Mouse (Mus musculus): ENCODE results near the gene Prkd2. TPM values are rescaled to one million over a fixed set of nuclear protein-coding genes. Genes with fewer than 3 reads are reported as not detected.

The Prkd2 gene
- polyA plus RNA-seq, 1 experiment: not detected

- Histone ChIP-seq H3K4me1 (ENCODE audit: control insufficient read depth, insufficient read depth, low read length) (peaks cover 70% of the 10 kb centered on the region), H3K4me3 (ENCODE audit: insufficient read depth, low read depth, low read length) (peak overlapping the region; percentile 8), H3K27ac (ENCODE audit: insufficient read depth, low read depth, low read length) (no peak overlapping the region)
- WGBS: 43% methylated on average over 13 of the region's 13 CpGs
- TF ChIP-seq CTCF (IDR thresholded peaks at IDR 0.05; ENCODE audit: insufficient read depth, low read depth, low read length) (no peak), POLR2A (IDR thresholded peaks at IDR 0.05; ENCODE audit: insufficient read depth, low read depth, low read length) (no peak)
Observed at GRCm38 (mm10) chr7:16919395-16920149, 76.9 kb downstream of the Prkd2 start.

Other genes with a start within 250 kb of the Prkd2 start
- gene Arhgap35, start 227.9 kb upstream of the Prkd2 start, polyA plus RNA-seq (2012; ENCODE audit: insufficient read depth, insufficient read length, low replicate concordance, missing spikeins): not detected in 2 replicates
- not detected in 2 replicates for gene Ceacam15, start 167.2 kb upstream of the Prkd2 start, polyA plus RNA-seq (2012; ENCODE audit: insufficient read depth, insufficient read length, low replicate concordance, missing spikeins)
- gene Ceacam9, start 121.0 kb upstream of the Prkd2 start, polyA plus RNA-seq (2012; ENCODE audit: insufficient read depth, insufficient read length, low replicate concordance, missing spikeins): not detected in 2 replicates
- gene Ap2s1, start 104.5 kb upstream of the Prkd2 start, polyA plus RNA-seq (2012; ENCODE audit: insufficient read depth, insufficient read length, low replicate concordance, missing spikeins): not detected in 2 replicates
- not detected in 2 replicates for gene Slc1a5, start 61.6 kb upstream of the Prkd2 start, polyA plus RNA-seq (2012; ENCODE audit: insufficient read depth, insufficient read length, low replicate concordance, missing spikeins)
- not detected in 2 replicates for gene Strn4, start 27.0 kb upstream of the Prkd2 start, polyA plus RNA-seq (2012; ENCODE audit: insufficient read depth, insufficient read length, low replicate concordance, missing spikeins)
- gene Fkrp, start 26.2 kb upstream of the Prkd2 start, polyA plus RNA-seq (2012; ENCODE audit: insufficient read depth, insufficient read length, low replicate concordance, missing spikeins): not detected in 2 replicates
- gene Dact3, start 32.4 kb downstream of the Prkd2 start, polyA plus RNA-seq (2012; ENCODE audit: insufficient read depth, insufficient read length, low replicate concordance, missing spikeins): not detected in 2 replicates
- gene Gng8, start 48.9 kb downstream of the Prkd2 start, polyA plus RNA-seq (2012; ENCODE audit: insufficient read depth, insufficient read length, low replicate concordance, missing spikeins): not detected in 2 replicates
- gene Ptgir, start 63.6 kb downstream of the Prkd2 start, polyA plus RNA-seq (2012; ENCODE audit: insufficient read depth, insufficient read length, low replicate concordance, missing spikeins): not detected in 2 replicates
- 1,020 and 1,388 TPM in 2 replicates for gene Calm3, start 81.2 kb downstream of the Prkd2 start, polyA plus RNA-seq (2012; ENCODE audit: insufficient read depth, insufficient read length, low replicate concordance, missing spikeins)
- not detected in 2 replicates for gene Pnmal2, start 101.8 kb downstream of the Prkd2 start, polyA plus RNA-seq (2012; ENCODE audit: insufficient read depth, insufficient read length, low replicate concordance, missing spikeins)
- not detected in 2 replicates for gene Pnmal1, start 116.8 kb downstream of the Prkd2 start, polyA plus RNA-seq (2012; ENCODE audit: insufficient read depth, insufficient read length, low replicate concordance, missing spikeins)
- gene Gm42372, start 140.2 kb downstream of the Prkd2 start, polyA plus RNA-seq (2012; ENCODE audit: insufficient read depth, insufficient read length, low replicate concordance, missing spikeins): not detected in 2 replicates
- not detected in 2 replicates for gene Ccdc8, start 149.8 kb downstream of the Prkd2 start, polyA plus RNA-seq (2012; ENCODE audit: insufficient read depth, insufficient read length, low replicate concordance, missing spikeins)
- not detected in 2 replicates for gene Ppp5c, start 185.0 kb downstream of the Prkd2 start, polyA plus RNA-seq (2012; ENCODE audit: insufficient read depth, insufficient read length, low replicate concordance, missing spikeins)
- gene Hif3a, start 219.5 kb downstream of the Prkd2 start, polyA plus RNA-seq (2012; ENCODE audit: insufficient read depth, insufficient read length, low replicate concordance, missing spikeins): not detected in 2 replicates
- not detected in 2 replicates for gene Psg16, start 231.1 kb downstream of the Prkd2 start, polyA plus RNA-seq (2012; ENCODE audit: insufficient read depth, insufficient read length, low replicate concordance, missing spikeins)